Mouse (Mus musculus) megakaryocyte, embryonic 14.5 days (primary cell): ENCODE data around the gene Pkn2. TPM values are rescaled to one million over a fixed set of nuclear protein-coding genes. Genes with fewer than 3 reads are reported as not detected.
A peak's percentile ranks its signal among the peaks of the same experiment; 100 is the strongest.

ENCODE experiments used
- H3K27me3 ChIP-seq: replicated peaks from 2 replicates; pipeline ENCODE3; 2012; ENCODE audit warnings: inconsistent platforms
- H3K36me3 ChIP-seq: replicated peaks from 2 replicates; pipeline ENCODE3; 2012; ENCODE audit warnings: low read length, inconsistent platforms, mixed read lengths
- H3K4me1 ChIP-seq: 2 replicates; pipeline ENCODE4 v1.6.1; 2012; ENCODE audit warnings: inconsistent platforms
- H3K4me3 ChIP-seq: replicated peaks from 2 replicates; pipeline ENCODE3; 2012; ENCODE audit warnings: moderate library complexity, mild to moderate bottlenecking, inconsistent platforms
- H3K9me3 ChIP-seq: 2 replicates; pipeline ENCODE4 v1.6.1; 2012; ENCODE audit warnings: inconsistent platforms
- FLI1 ChIP-seq: IDR thresholded peaks from 2 replicates; pipeline ENCODE4 v1.6.1; 2012; ENCODE audit warnings: low read length, inconsistent platforms, mixed read lengths
- GATA1 ChIP-seq: IDR thresholded peaks from 3 replicates; pipeline ENCODE4 v1.6.1; 2012; ENCODE audit warnings: mixed read lengths, low read length, inconsistent platforms, borderline replicate concordance
- polyA plus RNA-seq: library from polyadenylated mRNA; stranded (reverse); fragments of >175 nt; gene quantifications from 2 replicates; pipeline ENCODE4 v1.2.3, GENCODE M21; 2012; ENCODE audit warnings: low replicate concordance; ENCODE audit not compliant: insufficient read depth

Pkn2 gene
- polyA plus RNA-seq: 8.2 and 23.6 TPM in 2 replicates

DNA sequence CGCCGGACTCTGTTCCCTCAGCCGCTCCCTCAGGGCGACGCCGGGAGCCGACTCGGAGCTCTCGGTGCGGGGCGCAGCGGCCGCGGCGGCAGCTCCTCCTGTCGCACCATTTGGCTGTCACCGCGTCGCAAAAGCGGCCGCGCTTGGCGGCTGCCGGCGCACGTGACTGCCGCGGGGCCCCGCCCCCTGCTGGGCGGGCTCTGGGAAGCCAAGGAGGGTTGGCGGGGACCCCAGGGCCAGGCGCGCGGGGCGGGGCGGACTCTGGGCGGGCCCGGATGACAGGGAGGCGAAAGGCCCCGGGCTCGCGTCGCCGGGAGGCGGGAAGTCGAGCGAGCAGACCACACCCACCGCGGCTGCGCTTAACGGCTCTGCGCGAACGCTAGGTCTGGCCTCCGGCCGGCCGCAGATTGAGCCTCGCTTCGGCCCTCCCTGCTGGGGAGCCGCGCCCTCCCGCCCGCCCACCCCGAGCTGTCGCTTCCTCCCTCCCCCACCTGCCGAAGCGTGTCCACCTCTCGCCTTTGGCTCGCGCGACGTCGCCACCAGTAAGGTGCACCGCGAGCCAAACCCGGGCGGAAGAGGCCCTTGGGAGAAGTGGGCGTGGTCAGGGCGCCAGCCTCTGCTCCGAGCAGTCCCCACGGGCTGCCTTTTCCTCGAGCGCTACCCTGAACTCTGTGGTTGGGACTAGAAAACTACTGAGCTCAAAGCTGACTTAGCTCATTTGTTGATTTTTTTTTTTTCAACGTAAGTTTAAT, at the start of gene Pkn2:
TSS of gene Pkn2 (minus strand) at position 133 of the 752 bp plus-strand sequence.
- Histone ChIP-seq H3K9me3 (no peaks in the 10 kb centered on the region), H3K4me3 (peak within 1 kb of the TSS; percentile 96), H3K36me3 (no peaks in the 10 kb centered on the region), H3K27me3 (no peaks in the 10 kb centered on the region), H3K4me1 (peaks cover 29% of the 10 kb centered on the region)
- TF ChIP-seq FLI1 (no peak), GATA1 (no peak)

DNA sequence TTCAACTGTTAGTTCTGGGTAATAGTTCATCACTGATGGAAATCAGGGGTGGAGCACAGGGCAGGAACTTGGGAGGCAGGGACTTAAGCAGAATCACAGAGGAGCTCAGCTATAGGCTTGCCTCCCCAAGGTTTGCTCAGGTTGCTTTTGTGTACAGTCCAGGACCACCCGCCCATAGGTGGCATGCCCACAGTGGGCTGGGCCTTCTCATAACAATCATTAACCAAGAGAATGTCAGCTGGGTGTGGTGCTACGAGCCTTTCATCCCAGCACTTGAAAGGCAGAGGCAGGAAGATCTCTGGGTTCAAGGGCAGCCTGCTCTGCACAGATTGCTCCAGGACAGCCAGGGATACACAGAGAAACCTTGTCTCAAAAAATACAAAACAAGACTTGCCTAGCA, 48.1 kb upstream of the Pkn2 start:
- Histone ChIP-seq H3K9me3 (no peaks in the 10 kb centered on the region), H3K4me1 (peaks cover 14% of the 10 kb centered on the region), H3K27me3 (no peaks in the 10 kb centered on the region), H3K4me3 (no peak overlapping the region), H3K36me3 (no peaks in the 10 kb centered on the region)
- no peak for TF ChIP-seq GATA1
- TF ChIP-seq FLI1: no peak

DNA sequence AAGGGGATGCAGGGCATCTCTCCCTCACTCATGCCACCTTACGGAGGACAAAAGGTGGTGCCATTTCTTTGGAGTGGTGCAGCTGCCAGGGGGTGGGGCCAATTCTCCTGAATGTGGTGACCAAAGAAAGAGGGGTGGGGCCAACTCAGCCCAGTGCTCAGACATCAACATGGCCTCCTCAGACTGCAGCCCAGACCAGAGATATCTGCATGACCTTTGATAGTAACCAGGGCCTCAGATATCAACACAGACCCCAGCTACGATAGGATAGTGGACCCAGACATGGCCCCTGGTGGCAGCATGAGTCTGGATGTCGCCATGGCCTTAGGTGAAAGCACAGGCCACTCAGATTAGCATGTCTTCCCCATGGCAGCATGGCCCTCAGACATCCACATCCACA, 45.5 kb upstream of the Pkn2 start:
- no peaks in the 10 kb centered on the region for H3K9me3 ChIP-seq
- peaks cover 38% of the 10 kb centered on the region for H3K4me1 ChIP-seq
- no peaks in the 10 kb centered on the region for H3K27me3 ChIP-seq
- H3K4me3 ChIP-seq: no peak overlapping the region
- TF ChIP-seq GATA1 (no peak), FLI1 (no peak)
- H3K36me3 ChIP-seq: no peaks in the 10 kb centered on the region

DNA sequence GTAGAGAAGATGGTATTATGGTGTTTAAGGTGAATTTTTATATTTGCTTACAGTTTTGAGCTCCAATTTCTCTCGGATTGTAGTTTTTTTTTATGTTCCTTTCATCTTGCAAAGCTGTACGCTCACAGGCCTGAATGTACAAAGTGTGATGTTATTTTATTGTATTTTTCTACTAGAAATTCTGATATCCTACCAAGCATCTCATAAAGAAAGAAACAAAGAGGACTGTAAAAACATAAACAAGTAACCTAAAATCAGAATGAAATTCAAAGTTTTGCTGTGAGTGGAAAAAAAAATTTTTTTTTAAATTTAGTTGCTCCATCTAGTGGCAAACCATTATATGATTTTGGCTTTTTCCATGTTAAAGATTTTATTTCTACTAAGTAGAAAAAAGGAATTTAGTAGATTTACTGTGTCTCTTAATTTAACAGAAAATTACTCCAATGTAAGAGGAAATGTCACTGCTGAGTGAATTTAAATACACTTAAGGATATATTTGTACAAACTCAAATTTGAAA, 43.1 kb upstream of the Pkn2 start:
- no peak for TF ChIP-seq FLI1
- TF ChIP-seq GATA1: no peak
- Histone ChIP-seq H3K27me3 (no peaks in the 10 kb centered on the region), H3K4me1 (peaks cover 36% of the 10 kb centered on the region), H3K9me3 (no peaks in the 10 kb centered on the region), H3K4me3 (no peak overlapping the region), H3K36me3 (no peaks in the 10 kb centered on the region)

DNA sequence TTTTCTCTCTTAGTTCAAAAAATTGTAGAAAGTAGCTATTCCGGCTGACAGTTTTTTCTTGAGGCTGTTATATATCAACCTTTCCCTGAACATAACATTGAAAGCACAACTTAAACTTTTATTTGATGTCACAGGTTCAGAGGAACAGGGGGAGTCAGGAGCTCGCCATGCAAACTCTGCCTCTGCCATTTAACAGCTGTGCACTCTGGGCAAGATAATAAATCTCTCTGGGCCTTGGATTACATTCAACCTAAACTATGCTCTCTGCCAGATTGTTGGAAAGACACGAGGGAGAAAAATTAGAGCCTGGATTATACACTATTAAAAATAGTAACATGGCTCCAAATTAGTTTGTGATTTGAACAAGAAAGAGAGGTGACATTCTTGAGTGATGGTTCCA, 37.3 kb upstream of the Pkn2 start:
- TF ChIP-seq GATA1 (no peak), FLI1 (no peak)
- Histone ChIP-seq H3K9me3 (no peaks in the 10 kb centered on the region), H3K4me3 (no peak overlapping the region), H3K36me3 (no peaks in the 10 kb centered on the region), H3K27me3 (no peaks in the 10 kb centered on the region), H3K4me1 (peaks cover 18% of the 10 kb centered on the region)

DNA sequence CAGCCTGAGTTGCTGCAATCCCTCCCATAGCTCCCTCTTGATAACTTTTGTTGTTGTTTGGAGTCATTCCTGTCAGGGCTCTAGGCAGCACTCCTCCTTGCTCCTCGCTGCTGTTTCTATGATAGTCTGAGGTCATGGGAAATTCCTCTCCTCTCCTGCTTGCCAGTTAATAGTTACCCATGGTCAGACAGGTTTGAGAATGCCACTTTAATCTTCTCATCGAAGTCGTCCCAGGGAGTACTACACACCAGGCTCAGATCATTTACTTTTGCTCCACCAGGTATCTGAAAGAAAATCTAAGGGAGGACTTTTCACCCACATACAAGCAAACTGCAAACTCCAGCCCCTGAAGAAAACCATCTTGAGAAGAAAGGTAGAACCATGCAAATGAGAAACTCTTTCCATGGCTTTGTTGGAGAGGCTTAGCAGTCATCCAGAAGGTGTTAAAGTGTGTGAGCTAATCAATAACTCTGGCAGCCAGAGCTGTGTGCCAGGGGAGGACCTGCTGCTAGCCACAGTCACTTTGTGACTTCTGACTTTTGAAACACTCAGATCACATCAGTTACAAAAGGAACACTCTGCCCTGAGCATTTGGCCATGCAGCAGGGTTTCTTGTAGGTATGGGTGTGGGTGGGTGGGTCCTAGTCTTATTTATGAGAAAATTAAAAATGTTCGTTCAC, 36.1 kb upstream of the Pkn2 start:
- H3K9me3 ChIP-seq: no peaks in the 10 kb centered on the region
- no peaks in the 10 kb centered on the region for H3K36me3 ChIP-seq
- H3K4me1 ChIP-seq: peaks cover 6% of the 10 kb centered on the region
- no peaks in the 10 kb centered on the region for H3K27me3 ChIP-seq
- TF ChIP-seq FLI1 (no peak), GATA1 (no peak)
- H3K4me3 ChIP-seq: no peak overlapping the region

DNA sequence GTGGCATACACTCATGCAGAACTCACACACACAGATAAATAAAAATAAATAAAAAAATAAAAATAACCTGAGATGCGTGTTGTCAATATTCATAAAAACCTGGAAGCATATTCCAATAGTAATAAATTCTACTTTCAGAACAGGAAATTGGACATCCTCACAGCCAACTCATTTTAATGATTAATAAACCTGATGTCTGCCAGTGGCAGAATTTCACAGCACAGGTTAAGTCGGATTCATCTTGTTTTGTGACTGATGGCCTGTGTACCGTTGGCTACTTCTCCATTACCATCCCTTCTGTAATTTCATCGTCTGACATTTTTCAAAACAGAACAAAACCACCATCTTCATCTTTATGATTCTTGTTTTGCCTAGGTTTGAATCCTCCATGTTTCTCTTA, 35.4 kb upstream of the Pkn2 start:
- Histone ChIP-seq H3K36me3 (no peaks in the 10 kb centered on the region), H3K4me3 (no peak overlapping the region), H3K27me3 (no peaks in the 10 kb centered on the region), H3K9me3 (no peaks in the 10 kb centered on the region), H3K4me1 (no peaks in the 10 kb centered on the region)
- TF ChIP-seq GATA1: no peak
- no peak for TF ChIP-seq FLI1

DNA sequence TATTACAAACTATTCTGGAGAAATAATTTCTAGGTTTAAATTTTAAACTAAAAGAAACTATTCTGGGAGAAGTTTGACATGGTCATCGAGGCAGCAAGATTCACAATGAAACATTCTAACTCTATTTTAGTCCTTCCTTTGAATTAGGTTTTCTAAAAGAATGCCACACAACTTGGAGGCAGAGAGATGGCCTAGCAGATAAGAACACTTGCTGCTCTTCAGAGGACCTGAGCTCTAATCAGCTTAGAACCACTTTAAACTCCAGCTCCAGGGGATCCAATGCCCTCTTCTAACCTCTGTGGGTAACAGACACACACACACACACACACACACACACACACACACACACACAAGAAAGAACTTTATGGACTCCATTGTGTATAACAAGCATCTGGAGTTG, 31.5 kb upstream of the Pkn2 start:
- Histone ChIP-seq H3K36me3 (no peaks in the 10 kb centered on the region), H3K4me3 (no peak overlapping the region), H3K4me1 (no peaks in the 10 kb centered on the region), H3K9me3 (no peaks in the 10 kb centered on the region), H3K27me3 (no peaks in the 10 kb centered on the region)
- TF ChIP-seq FLI1 (no peak), GATA1 (no peak)

DNA sequence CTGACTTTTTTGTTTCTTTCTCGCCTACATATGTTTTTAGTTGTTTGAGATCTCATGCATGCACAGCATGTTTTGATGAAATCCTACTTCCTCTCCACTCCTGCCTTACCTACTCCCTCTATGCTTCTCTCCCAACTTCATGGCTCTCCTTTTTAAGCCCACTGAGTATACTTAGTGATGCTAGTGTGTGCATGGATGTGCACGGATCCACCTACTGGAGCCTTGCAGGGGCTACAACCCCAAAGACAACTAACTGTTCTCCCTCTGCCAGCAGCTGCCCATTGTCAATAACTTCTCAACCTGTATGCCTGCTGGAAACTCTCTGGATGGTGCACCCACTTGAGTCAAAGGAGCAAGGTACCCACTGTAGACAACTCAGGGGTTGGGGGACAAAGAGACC, 17.9 kb upstream of the Pkn2 start:
- no peak for TF ChIP-seq FLI1
- TF ChIP-seq GATA1: no peak
- H3K4me3 ChIP-seq: no peak overlapping the region
- peaks cover 15% of the 10 kb centered on the region for H3K4me1 ChIP-seq
- H3K9me3 ChIP-seq: peaks cover 3% of the 10 kb centered on the region; the same call in 1 of the 2 replicates
- H3K27me3 ChIP-seq: no peaks in the 10 kb centered on the region
- H3K36me3 ChIP-seq: peaks cover 3% of the 10 kb centered on the region

DNA sequence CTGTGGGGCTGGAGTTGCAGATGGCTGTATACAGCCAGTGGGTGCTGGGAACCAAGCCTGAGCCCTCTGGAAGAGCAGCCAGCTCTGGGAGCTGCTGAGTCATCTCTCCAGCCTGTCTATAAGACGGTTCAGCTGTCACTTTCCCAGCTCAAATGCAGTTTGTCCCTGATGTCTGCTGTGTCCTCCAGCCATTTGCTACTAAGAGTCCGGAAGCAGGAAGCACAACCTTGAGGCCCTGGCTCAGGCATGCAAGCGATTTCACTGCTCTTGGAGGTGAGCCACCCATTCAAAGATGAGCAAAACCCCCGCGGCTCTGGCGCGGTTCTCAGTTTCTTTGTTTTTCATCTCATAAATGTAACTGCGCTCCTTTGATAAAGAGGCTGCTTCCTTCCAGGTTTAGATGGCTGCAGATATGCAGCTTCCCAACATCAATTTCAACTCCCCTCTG, 17.2 kb upstream of the Pkn2 start:
- peak overlapping the region; percentile 64 for H3K4me3 ChIP-seq
- peaks cover 15% of the 10 kb centered on the region for H3K4me1 ChIP-seq
- peaks cover 3% of the 10 kb centered on the region for H3K36me3 ChIP-seq
- TF ChIP-seq GATA1: no peak
- no peak for TF ChIP-seq FLI1
- H3K9me3 ChIP-seq: peaks cover 3% of the 10 kb centered on the region; the same call in 1 of the 2 replicates
- H3K27me3 ChIP-seq: no peaks in the 10 kb centered on the region
